Mouse (Mus musculus) testis, adult 2 months (tissue): ENCODE data around the gene Speer4e.
"Not testable (repeated sequence)": the region's sequence is repeated elsewhere in the genome, so short reads cannot be mapped to it uniquely, and the experiment has no call there.

Source experiments
- CTCF ChIP-seq: fragments of 200-500 bp; IDR thresholded peaks from 2 replicates; pipeline ENCODE4 v1.5.1; 2012; ENCODE audit warnings: low read depth, mild to moderate bottlenecking, inconsistent platforms, low read length, moderate library complexity; ENCODE audit not compliant: control insufficient read depth, insufficient read depth, insufficient replicate concordance
- POLR2A ChIP-seq: fragments of 200-500 bp; IDR thresholded peaks from 2 replicates; pipeline ENCODE4 v1.6.1; 2012; ENCODE audit warnings: low read depth, mild to moderate bottlenecking, inconsistent platforms, low read length, moderate library complexity; ENCODE audit not compliant: control insufficient read depth

GRCm38 (mm10) chr5:14885291-14885690 is 52.9 kb downstream of the Speer4e start:
- TF ChIP-seq POLR2A, CTCF: not testable (repeated sequence)
